In genomic region chr7:25301063-25301462, GRCm38 (mm10) we compare ENCODE assay signal across 8 mouse cellular contexts. TPM values are rescaled to one million over a fixed set of nuclear protein-coding genes. Genes with fewer than 3 reads are reported as not detected.
DNase-seq lines count a peak whose midpoint lies in the region; ATAC-seq and TF ChIP-seq lines count a peak whose summit lies in the region.

TSS of gene Prr19 (plus strand) at chr7:25301411.

- H3K36me3 ChIP-seq in E14TG2a.4 (ENCODE audit: insufficient read depth, low read length): peaks cover 13% of the 10 kb centered on the region
- H3K36me3 ChIP-seq in midbrain, embryonic 13.5 days: peaks cover 2% of the 10 kb centered on the region; the same call in 1 of the 2 replicates
- 0 out of 2 replicates have a peak, but pooled peaks cover under 1% of the 10 kb centered on the region for H3K36me3 ChIP-seq in intestine, embryonic 16.5 days (ENCODE audit: control insufficient read depth, insufficient read depth, low read length)

- DNase-seq in cerebellum, postnatal 14 days: peak; percentile 26 to 67
- no peak for DNase-seq in cerebellum, postnatal 4 days (ENCODE audit: low spot score in 2 of 2)
- no peak for DNase-seq in ovary, postnatal 36 days (ENCODE audit: low spot score)
- DNase-seq in frontal cortex, adult 2 months (ENCODE audit: extremely low spot score in 1 of 2, low spot score in 1 of 2): no peak

- peaks cover 16% of the 10 kb centered on the region for H3K27me3 ChIP-seq in E14TG2a.4 (ENCODE audit: insufficient read depth, low read length)
- H3K27me3 ChIP-seq in midbrain, embryonic 13.5 days: no peaks in the 10 kb centered on the region; the same call in 1 of the 2 replicates
- peaks cover 4% of the 10 kb centered on the region; the same call in 1 of the 2 replicates for H3K27me3 ChIP-seq in intestine, embryonic 16.5 days (replicated peaks; ENCODE audit: control insufficient read depth, insufficient read depth, low read length)

- TF ChIP-seq CTCF in E14TG2a.4 (conservative IDR thresholded peaks at IDR 0.05; ENCODE audit: low read length): no peak

- peak within 1 kb of the TSS; percentile 50 for H3K4me3 ChIP-seq in E14TG2a.4 (replicated peaks; ENCODE audit: low read length)
- no peak within 1 kb of the TSS for H3K4me3 ChIP-seq in midbrain, embryonic 13.5 days (replicated peaks)
- H3K4me3 ChIP-seq in intestine, embryonic 16.5 days (ENCODE audit: low read length): no peak within 1 kb of the TSS

- H3K4me2 ChIP-seq in midbrain, embryonic 13.5 days (replicated peaks): no peak within 1 kb of the TSS
- H3K4me2 ChIP-seq in intestine, embryonic 16.5 days (ENCODE audit: low read depth, low read length): no peak within 1 kb of the TSS

- peak; percentile 33 for ATAC-seq in granulocyte monocyte progenitor cell, adult 5-6 weeks (replicated peaks; ENCODE audit: poor library complexity, severe bottlenecking)
- ATAC-seq in midbrain, embryonic 13.5 days: peak; percentile 37; the same call in 1 of the 2 replicates
- no peak for ATAC-seq in intestine, embryonic 16.5 days

- H3K4me1 ChIP-seq in E14TG2a.4 (replicated peaks; ENCODE audit: low read depth, low read length): peaks cover 68% of the 10 kb centered on the region
- peaks cover 26% of the 10 kb centered on the region for H3K4me1 ChIP-seq in midbrain, embryonic 13.5 days (replicated peaks)
- peaks cover 12% of the 10 kb centered on the region for H3K4me1 ChIP-seq in intestine, embryonic 16.5 days (ENCODE audit: control insufficient read depth, insufficient read depth, low read length)

- WGBS in midbrain, embryonic 13.5 days: 51% methylated on average over 19 of the region's 19 CpGs
- 60% methylated on average over 19 of the region's 19 CpGs for WGBS in intestine, embryonic 16.5 days

- H3K27ac ChIP-seq in midbrain, embryonic 13.5 days: no peak within 1 kb of the TSS
- H3K27ac ChIP-seq in intestine, embryonic 16.5 days (ENCODE audit: low read length): no peak within 1 kb of the TSS

- no peaks in the 10 kb centered on the region for H3K9me3 ChIP-seq in E14TG2a.4 (ENCODE audit: low read length)
- no peaks in the 10 kb centered on the region for H3K9me3 ChIP-seq in midbrain, embryonic 13.5 days
- H3K9me3 ChIP-seq in intestine, embryonic 16.5 days (ENCODE audit: control insufficient read depth, low read length): no peaks in the 10 kb centered on the region

- no peak within 1 kb of the TSS for H3K9ac ChIP-seq in midbrain, embryonic 13.5 days (replicated peaks)
- no peak within 1 kb of the TSS for H3K9ac ChIP-seq in intestine, embryonic 16.5 days (ENCODE audit: low read depth, low read length)

RNA-seq across cellular contexts. Expression of gene Prr19, which starts in this region (rescaled TPM):
- total RNA-seq in granulocyte monocyte progenitor cell, adult 5-6 weeks (2014; fragmentation: Nextera tagmentation): not detected in 2 replicates
- total RNA-seq in granulocyte monocyte progenitor cell, adult 5-6 weeks (2017): not detected in 2 replicates
- polyA plus RNA-seq in midbrain, embryonic 13.5 days (2015; fragmentation: Nextera tagmentation; extraction: Ambion mirVana): 2.1 and 3.1 TPM in 2 replicates
- 0.56 and 0.93 TPM in 2 replicates for polyA plus RNA-seq in intestine, embryonic 16.5 days (2015; fragmentation: Nextera tagmentation; extraction: Ambion mirVana)
- polyA plus RNA-seq in frontal cortex, adult 2 months (2012; rRNA removed): 0.17 and 0.28 TPM in 2 replicates

Comparison
In these comparisons a context has a peak if more than half of its experiments do, and no peak if none do; other contexts are left out.
1. DNase-seq: peak in cerebellum, postnatal 14 days (2 of 2); none in cerebellum, postnatal 4 days (0 of 2), ovary, postnatal 36 days (single experiment) and frontal cortex, adult 2 months (0 of 2).
2. Peak in ATAC-seq in granulocyte monocyte progenitor cell, adult 5-6 weeks; RNA of the gene not detected or under 1 TPM.